Mouse (Mus musculus) forebrain, embryonic 15.5 days (tissue): ENCODE measurements at regions not wholly inside any gene's neighbourhood (a gene's known extent, or its start where the extent isn't known, plus 50 kb on each side); places are given as distances from the start of the nearest gene placed in this dataset.
"Not testable (repeated sequence)": the region's sequence is repeated elsewhere in the genome, so short reads cannot be mapped to it uniquely, and the experiment has no call there.

Source experiments
- ATAC-seq: fragments of 200-750 bp; cut with Nextera tagmentation; replicated peaks from 2 replicates; pipeline ENCODE4 v1.8.0; 2017; ENCODE audit warnings: mild to moderate bottlenecking, moderate TSS enrichment, moderate library complexity
- H3K27ac ChIP-seq: fragments of 300-500 bp; sonication (generic); replicated peaks from 2 replicates; pipeline ENCODE4 v1.5.1; 2015; ENCODE audit warnings: mild to moderate bottlenecking, inconsistent platforms
- H3K27me3 ChIP-seq: fragments of 300-500 bp; sonication (generic); 2 replicates; pipeline ENCODE4 v1.6.1; 2015; ENCODE audit warnings: inconsistent platforms
- H3K36me3 ChIP-seq: fragments of 300-500 bp; sonication (generic); 2 replicates; pipeline ENCODE4 v1.6.1; 2015; ENCODE audit warnings: mild to moderate bottlenecking, inconsistent platforms
- H3K4me1 ChIP-seq: fragments of 300-500 bp; sonication (generic); 2 replicates; pipeline ENCODE4 v1.6.1; 2015; ENCODE audit warnings: inconsistent platforms
- H3K4me2 ChIP-seq: fragments of 300-500 bp; sonication (generic); replicated peaks from 2 replicates; pipeline ENCODE4 v1.6.1; 2015; ENCODE audit warnings: mild to moderate bottlenecking, inconsistent platforms
- H3K4me3 ChIP-seq: fragments of 300-500 bp; sonication (generic); 2 replicates; pipeline ENCODE4 v1.5.1; 2015; ENCODE audit warnings: mild to moderate bottlenecking, inconsistent platforms
- H3K9ac ChIP-seq: fragments of 300-500 bp; sonication (generic); replicated peaks from 2 replicates; pipeline ENCODE4 v1.6.1; 2015; ENCODE audit warnings: mild to moderate bottlenecking, inconsistent platforms
- H3K9me3 ChIP-seq: fragments of 300-500 bp; sonication (generic); 2 replicates; pipeline ENCODE4 v1.6.1; 2016; ENCODE audit warnings: inconsistent platforms
- WGBS: fragments of 180-500 bp; shearing (Covaris S2); methylation state at CpG from one replicate; pipeline ENCODE4 v1.1.7; 2015; ENCODE audit warnings: mixed read lengths; 5-methylcytosine and 5-hydroxymethylcytosine counted together

DNA sequence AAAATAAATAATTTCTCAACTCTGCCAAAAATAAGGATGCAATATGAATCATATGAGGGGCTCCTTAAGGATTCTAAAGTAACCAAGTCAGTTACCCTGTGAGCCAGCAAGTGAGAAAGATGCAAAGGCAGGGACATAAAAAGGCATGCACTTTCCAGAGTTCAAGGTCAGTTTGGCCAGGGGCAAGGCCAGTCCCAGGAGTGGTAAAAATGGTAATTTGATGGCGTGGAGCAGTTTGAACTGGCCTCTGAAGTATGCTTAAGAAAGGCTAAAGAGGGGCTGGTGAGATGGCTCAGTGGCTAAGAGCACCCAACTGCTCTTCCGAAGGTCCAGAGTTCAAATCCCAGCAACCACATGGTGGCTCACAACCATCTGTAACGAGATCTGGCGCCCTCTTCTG is 68.8 kb downstream of the BC005561 start:
- ATAC-seq, H3K27ac ChIP-seq, H3K4me1 ChIP-seq, H3K4me3 ChIP-seq, H3K9ac ChIP-seq, H3K4me2 ChIP-seq, H3K27me3 ChIP-seq: not testable (repeated sequence)
- H3K36me3 ChIP-seq = peaks cover 14% of the 10 kb centered on the region
- WGBS = 96% methylated on average over 4 of the region's 4 CpGs
- peaks cover 21% of the 10 kb centered on the region for H3K9me3 ChIP-seq

- H3K27ac ChIP-seq, H3K4me1 ChIP-seq, ATAC-seq, H3K9ac ChIP-seq, H3K4me3 ChIP-seq, H3K27me3 ChIP-seq, H3K4me2 ChIP-seq: not testable (repeated sequence)
- H3K36me3 ChIP-seq = peaks cover 54% of the 10 kb centered on the region
- peaks cover 55% of the 10 kb centered on the region for H3K9me3 ChIP-seq
- WGBS = 95% methylated on average over 3 of the region's 3 CpGs
Measured at GRCm38 (mm10) chr5:104582368-104582767, 74.2 kb downstream of the BC005561 start.

GRCm38 (mm10) chr5:104609177-104609576 is 101.0 kb downstream of the BC005561 start:
- H3K9ac ChIP-seq = no peak overlapping the region
- WGBS = 78% methylated on average over 7 of the region's 7 CpGs
- ATAC-seq = no peak
- no peaks in the 10 kb centered on the region for H3K4me1 ChIP-seq
- H3K36me3 ChIP-seq = no peaks in the 10 kb centered on the region
- no peaks in the 10 kb centered on the region for H3K27me3 ChIP-seq
- H3K27ac ChIP-seq = no peak overlapping the region
- H3K9me3 ChIP-seq = peaks cover 24% of the 10 kb centered on the region
- no peak overlapping the region for H3K4me2 ChIP-seq
- H3K4me3 ChIP-seq = no peak overlapping the region
